ENCODE assay signal across 8 mouse cellular contexts in genomic region chr17:63492665-63493273, GRCm38 (mm10). TPM values are rescaled to one million over a fixed set of nuclear protein-coding genes. Genes with fewer than 3 reads are reported as not detected.
A peak's percentile ranks its signal among the peaks of the same experiment; 100 is the strongest.
DNase-seq lines count a peak whose midpoint lies in the region; ATAC-seq lines count a peak whose summit lies in the region.

No protein-coding gene starts in this region.

- 71% methylated on average over 8 of the region's 8 CpGs for WGBS in kidney, embryonic 16.5 days
- 75% methylated on average over 8 of the region's 8 CpGs for WGBS in embryonic facial prominence, embryonic 13.5 days
- 60% methylated on average over 8 of the region's 8 CpGs for WGBS in intestine, embryonic 15.5 days

- no peak for DNase-seq in kidney, adult 18-20 months
- no peak for DNase-seq in yolk sac, embryonic 10.5 days (ENCODE audit: low spot score)
- no peak for DNase-seq in spleen, postnatal 36 days (ENCODE audit: low spot score in 2 of 2)
- DNase-seq in layer of hippocampus, adult 8-10 months (ENCODE audit: low spot score in 2 of 2), result no peak

- H3K36me3 ChIP-seq in kidney, embryonic 16.5 days (ENCODE audit: insufficient read depth, low read length), result peaks cover 13% of the 10 kb centered on the region; the same call in 1 of the 2 replicates
- peaks cover 9% of the 10 kb centered on the region for H3K36me3 ChIP-seq in embryonic facial prominence, embryonic 13.5 days
- no peaks in the 10 kb centered on the region for H3K36me3 ChIP-seq in intestine, embryonic 15.5 days

- H3K4me3 ChIP-seq in kidney, embryonic 16.5 days (ENCODE audit: low read length), result no peak overlapping the region
- H3K4me3 ChIP-seq in embryonic facial prominence, embryonic 13.5 days, result no peak overlapping the region; the same call in 1 of the 2 replicates
- H3K4me3 ChIP-seq in intestine, embryonic 15.5 days (replicated peaks), result no peak overlapping the region

- no peak overlapping the region for H3K9ac ChIP-seq in kidney, embryonic 16.5 days (replicated peaks; ENCODE audit: low read length)
- no peak overlapping the region for H3K9ac ChIP-seq in embryonic facial prominence, embryonic 13.5 days
- H3K9ac ChIP-seq in intestine, embryonic 15.5 days, result no peak overlapping the region

- no peaks in the 10 kb centered on the region for H3K9me3 ChIP-seq in kidney, embryonic 16.5 days (ENCODE audit: low read length)
- no peaks in the 10 kb centered on the region for H3K9me3 ChIP-seq in embryonic facial prominence, embryonic 13.5 days
- no peaks in the 10 kb centered on the region for H3K9me3 ChIP-seq in intestine, embryonic 15.5 days

- no peaks in the 10 kb centered on the region for H3K27me3 ChIP-seq in kidney, embryonic 16.5 days (ENCODE audit: insufficient read depth, low read length)
- no peaks in the 10 kb centered on the region for H3K27me3 ChIP-seq in embryonic facial prominence, embryonic 13.5 days
- no peaks in the 10 kb centered on the region for H3K27me3 ChIP-seq in intestine, embryonic 15.5 days (replicated peaks)

- H3K4me1 ChIP-seq in kidney, embryonic 16.5 days (ENCODE audit: insufficient read depth, low read length), result peaks cover 52% of the 10 kb centered on the region
- peaks cover 43% of the 10 kb centered on the region for H3K4me1 ChIP-seq in embryonic facial prominence, embryonic 13.5 days
- peaks cover 15% of the 10 kb centered on the region; the same call in 1 of the 2 replicates for H3K4me1 ChIP-seq in intestine, embryonic 15.5 days (replicated peaks)

- H3K27ac ChIP-seq in kidney, embryonic 16.5 days (ENCODE audit: low read length), result peak overlapping the region; percentile 69
- H3K27ac ChIP-seq in embryonic facial prominence, embryonic 13.5 days, result peak overlapping the region; percentile 87
- peak overlapping the region; percentile 25; the same call in 1 of the 2 replicates for H3K27ac ChIP-seq in intestine, embryonic 15.5 days

- peak overlapping the region; percentile 19; the same call in 1 of the 2 replicates for H3K4me2 ChIP-seq in kidney, embryonic 16.5 days (replicated peaks; ENCODE audit: low read depth, low read length)
- peak overlapping the region; percentile 43 for H3K4me2 ChIP-seq in embryonic facial prominence, embryonic 13.5 days
- H3K4me2 ChIP-seq in intestine, embryonic 15.5 days (replicated peaks), result peak overlapping the region; percentile 12; the same call in 1 of the 2 replicates

- 0 out of 2 replicates have a peak, but pooled peaks have one; percentile 32 for ATAC-seq in kidney, embryonic 16.5 days (ENCODE audit: low FRiP score, low TSS enrichment)
- no peak for ATAC-seq in embryonic facial prominence, embryonic 13.5 days (ENCODE audit: insufficient number of reproducible peaks, insufficient read depth, low FRiP score, low TSS enrichment, low read depth)
- ATAC-seq in intestine, embryonic 15.5 days, result peak; percentile 20; the same call in 1 of the 2 replicates
- ATAC-seq in megakaryocyte, adult 5-6 weeks (ENCODE audit: poor library complexity, severe bottlenecking), result peak; percentile 49

RNA-seq across cellular contexts. Expression of gene Fbxl17, which starts 7.0 kb away (rescaled TPM):
- polyA plus RNA-seq in kidney, embryonic 16.5 days (2015; fragmentation: Nextera tagmentation; extraction: Ambion mirVana), result 4.7 and 5.2 TPM in 2 replicates
- 7.7 and 8.8 TPM in 2 replicates for polyA plus RNA-seq in embryonic facial prominence, embryonic 13.5 days (2015; fragmentation: Nextera tagmentation; extraction: Ambion mirVana)
- polyA plus RNA-seq in intestine, embryonic 15.5 days (2015; fragmentation: Nextera tagmentation; extraction: Ambion mirVana), result 4.4 and 4.6 TPM in 2 replicates
- 13.0 and 13.9 TPM in 2 replicates for total RNA-seq in megakaryocyte, adult 5-6 weeks (2015)
- 5.1 and 9.3 TPM in 2 replicates for total RNA-seq in megakaryocyte, adult 5-6 weeks (2017)
- 10 to 100 TPM; 48.7 to 59.9 (median 54.3) TPM for total RNA-seq in layer of hippocampus, adult 8-10 months (2022)

Comparison
In these comparisons a context has a peak if more than half of its experiments do, and no peak if none do; other contexts are left out.
1. H3K27ac ChIP-seq: peak in every context shown above with its lines; median percentile 87 in embryonic facial prominence, embryonic 13.5 days; 69 in kidney, embryonic 16.5 days; 25 in intestine, embryonic 15.5 days.